Mouse (Mus musculus) urinary bladder, postnatal 4 days (tissue): ENCODE measurements around the gene Wars.

Experiments
- DNase-seq, 2 experiments: peaks; one replicate each; pipeline ENCODE4 v3.0.0; 2021 to 2022; ENCODE audit warnings: low spot score in 2 of 2

Wars gene

DNA sequence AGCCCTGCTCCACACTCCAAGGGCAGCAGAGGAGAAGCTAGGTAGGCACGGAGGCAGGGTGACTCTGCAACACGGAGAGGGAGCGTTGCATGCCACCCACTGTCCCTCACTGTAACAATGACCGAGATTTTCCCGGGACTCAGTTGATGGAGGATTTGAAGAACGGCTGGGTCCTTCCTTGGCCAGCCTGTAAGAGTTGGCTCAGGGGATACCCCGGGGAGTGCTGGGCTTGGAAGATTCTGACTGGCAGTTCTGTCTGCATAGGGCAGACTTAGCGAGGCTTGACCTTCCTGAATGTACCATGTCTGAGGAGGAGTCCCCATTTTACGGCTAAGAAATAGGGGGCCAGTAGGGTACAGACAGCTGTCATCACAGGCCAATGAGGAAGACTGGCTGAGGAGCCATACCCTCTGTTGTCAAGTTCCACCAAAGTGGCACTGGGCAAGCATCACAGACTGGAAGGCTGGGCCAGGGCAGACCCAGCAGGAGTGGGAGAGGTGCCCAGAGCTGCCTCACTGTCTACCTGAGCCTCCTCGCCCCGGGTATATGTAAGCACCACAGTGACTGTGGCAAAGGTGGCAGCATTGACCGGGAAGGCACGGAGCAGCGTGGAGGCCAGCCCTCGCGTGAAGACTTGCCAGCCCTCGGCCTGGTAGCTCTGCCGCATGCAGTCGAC, 67.6 kb downstream of the Wars start:
- no peak for DNase-seq

DNA sequence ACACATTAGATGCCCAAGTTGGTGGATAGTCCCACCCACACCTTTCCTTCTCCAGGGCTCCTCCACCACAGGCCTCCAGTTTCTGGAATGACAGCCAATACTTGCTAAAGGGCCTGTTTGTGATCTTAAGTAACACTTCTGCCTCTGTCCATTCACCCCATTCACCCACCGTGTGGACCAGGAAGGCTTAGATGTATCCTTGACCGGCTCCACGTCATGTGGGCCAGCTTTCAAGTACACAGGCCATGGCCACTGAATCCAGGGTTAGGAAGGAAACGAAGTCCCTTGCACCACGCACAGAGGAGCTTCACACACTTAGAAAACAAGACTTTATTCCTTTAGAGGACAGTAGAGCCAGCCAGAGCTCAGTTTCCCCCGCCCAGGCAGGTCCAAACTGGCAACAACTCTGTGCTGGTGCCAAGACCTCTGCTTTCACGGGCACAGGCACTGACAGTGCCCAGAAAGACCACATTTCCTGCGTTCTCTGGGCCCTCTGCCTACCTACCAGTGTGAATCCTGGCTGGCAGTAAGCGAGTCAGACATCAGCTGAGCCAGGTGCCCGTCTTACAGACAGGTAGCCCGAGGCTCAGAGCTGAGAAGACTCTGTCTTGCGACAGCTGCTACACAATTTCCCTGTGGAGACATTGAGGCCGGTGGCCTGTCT, 68.3 kb downstream of the Wars start:
- no peak for DNase-seq

DNA sequence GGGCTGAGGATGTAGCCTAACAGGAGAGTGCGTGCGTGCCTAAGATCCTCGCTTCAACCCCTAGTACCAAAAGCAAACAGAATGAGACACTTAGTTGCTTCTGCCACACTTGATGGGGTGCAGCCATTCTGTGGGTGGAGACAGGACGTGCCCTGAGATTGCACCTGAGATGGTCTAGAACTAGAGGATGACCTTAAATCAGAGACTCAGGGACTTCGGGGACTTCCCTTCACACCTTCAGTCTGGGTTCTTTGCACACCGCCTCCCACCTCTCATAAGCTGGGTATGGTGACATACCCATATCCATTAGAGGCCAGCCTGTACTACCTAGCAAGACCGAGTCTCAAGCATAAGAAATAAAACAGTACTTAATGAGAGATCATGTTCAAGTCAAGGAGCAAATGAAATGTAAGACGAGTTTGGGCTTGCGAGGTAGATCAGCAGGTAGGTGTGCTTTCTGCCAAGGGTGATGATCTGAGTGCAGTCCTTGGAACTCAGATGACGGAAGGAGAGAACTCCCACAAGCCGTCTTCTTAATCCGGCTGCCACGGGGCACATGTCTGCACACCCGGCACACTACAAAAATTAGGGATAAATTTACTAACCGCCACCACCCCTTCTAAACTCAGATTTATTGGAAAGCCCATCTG, 69.6 kb downstream of the Wars start:
- no peak for DNase-seq

DNA sequence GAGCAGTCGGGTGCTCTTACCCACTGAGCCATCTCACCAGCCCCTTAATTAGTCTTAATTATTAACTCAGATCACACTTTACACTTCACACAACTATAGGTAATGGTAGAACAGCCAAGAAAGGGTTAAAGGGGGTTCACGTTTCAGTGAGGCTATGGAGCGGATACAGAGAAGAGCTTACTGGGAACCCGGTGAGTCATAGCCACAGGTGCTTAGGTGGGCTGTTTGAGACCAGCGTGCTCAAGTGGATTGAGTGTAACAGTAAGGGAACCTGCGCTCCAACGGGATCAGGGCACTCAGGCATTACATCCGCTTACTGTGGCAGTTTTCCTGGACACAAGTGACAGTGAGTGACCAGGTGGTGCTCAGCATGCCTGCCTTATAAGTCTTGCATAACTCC, 70.9 kb downstream of the Wars start:
- DNase-seq = no peak

DNA sequence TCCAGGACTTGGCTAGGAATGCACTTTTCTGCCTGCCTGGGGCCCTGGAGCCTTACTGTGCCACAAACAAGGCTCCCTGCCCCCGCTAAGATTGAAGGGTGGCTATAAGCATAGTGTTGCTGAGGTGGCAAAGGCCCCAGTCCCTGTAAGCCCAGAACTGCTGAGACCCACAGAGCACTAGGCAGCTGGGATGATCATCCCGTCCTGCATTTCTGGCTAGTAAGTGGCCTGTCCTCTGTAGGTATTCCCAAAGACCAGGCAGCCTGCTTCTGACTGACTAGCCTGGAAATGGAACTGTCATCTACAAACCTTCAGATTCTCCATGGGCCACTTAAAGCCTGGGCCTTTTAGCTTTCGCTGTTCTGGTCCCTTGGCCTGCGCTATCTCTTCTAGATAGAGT, 73.5 kb downstream of the Wars start:
- DNase-seq = no peak

DNA sequence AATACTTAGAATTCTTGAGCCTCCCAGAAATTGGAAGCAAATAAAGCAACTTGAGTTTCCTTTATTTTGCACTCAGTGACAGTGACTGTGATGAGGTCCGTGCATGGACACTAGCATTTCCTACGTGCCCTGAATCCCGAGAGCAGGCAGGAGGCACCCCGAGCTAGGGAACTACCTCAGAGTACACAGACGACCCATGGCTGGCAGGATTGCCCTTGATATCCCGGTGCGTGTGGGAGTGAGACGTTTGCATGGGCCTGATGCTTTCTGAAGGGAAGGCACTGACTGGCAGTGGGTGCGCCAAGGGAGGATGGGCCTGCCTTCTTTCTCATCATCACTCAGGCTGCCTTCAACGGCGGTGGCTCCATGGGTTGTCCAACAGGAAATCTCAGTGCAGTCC, 77.4 kb downstream of the Wars start:
- no peak for DNase-seq

DNA sequence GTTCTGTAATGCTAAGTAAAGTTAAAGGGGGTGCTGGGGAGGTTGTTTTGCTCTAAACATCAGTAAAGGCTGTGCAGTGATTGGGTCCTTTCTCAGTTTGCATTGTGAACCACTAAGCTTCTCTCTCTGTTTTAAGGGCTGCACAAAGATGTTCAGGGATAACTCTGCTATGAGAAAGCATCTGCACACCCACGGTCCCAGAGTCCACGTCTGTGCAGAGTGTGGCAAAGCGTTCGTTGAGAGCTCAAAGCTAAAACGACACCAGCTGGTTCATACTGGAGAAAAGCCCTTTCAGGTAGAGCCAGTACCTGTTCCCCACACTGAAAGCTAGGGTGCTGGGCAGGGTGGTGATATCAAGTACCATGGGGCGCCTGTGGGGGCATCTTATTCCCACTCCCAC, 79.5 kb downstream of the Wars start:
- no peak for DNase-seq

DNA sequence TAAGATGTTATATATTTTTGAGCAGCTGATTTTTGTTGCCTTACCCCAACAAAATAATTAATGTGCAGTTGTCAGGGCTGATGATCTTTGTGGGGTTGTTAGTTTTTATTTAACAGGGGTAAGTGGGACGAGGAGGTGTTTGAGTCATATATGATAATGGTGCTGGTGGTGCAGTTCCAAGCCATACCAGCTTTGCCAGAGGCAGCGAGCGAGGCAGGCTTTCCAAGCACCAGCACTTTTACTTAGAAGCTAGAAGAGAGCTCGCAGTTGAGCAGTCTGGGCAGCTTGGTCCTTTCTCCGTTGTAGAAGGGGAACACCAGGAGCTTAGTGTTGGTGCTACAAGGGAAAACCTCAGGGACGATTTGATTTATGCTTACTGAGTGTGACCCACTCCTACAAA, 81.5 kb downstream of the Wars start:
- DNase-seq = no peak

DNA sequence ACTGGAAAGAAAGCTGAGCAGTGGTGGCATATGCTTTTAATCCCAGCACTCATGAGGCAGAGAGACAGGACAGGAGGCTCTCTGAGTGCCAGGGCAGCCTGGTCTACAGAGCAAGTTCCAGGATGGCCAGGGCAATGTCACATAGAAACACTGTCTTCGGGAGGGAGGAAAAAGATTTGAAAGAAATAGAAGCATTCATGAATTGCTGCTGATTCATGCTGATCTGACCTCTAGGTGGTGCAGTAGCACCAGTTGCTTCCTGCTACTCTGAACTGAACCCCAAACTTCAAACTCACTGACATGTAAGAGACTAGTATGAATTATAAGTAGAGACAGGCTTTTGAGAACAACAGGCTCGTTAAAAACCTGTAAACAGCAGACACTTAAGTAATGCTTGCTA, 82.8 kb downstream of the Wars start:
- no peak for DNase-seq

DNA sequence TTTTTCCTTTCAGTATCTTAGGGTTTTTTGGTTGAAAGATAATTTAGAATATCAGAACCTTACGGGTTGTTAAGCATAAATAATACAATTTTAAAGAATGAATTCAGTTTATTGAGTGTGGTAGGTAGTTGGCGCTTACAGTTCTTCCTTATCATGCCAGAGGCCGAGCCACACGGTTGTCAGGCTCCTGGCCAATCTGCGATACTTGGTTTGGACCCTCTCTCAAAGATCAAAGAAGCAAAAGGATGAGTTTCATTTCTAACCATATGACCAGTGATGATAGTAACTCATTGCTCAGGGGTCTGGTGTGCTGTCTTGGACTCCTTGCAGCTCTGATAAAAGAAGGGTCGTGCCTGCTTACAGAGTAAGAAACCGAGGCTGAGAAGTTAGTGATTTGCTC, 83.7 kb downstream of the Wars start:
- no peak for DNase-seq
